Mouse (Mus musculus): Measurements from ENCODE around the gene Pcdh15. TPM values are rescaled to one million over a fixed set of nuclear protein-coding genes. Genes with fewer than 3 reads are reported as not detected.

Pcdh15 gene
- polyA plus RNA-seq, 1 experiment: 0.16 TPM

DNA sequence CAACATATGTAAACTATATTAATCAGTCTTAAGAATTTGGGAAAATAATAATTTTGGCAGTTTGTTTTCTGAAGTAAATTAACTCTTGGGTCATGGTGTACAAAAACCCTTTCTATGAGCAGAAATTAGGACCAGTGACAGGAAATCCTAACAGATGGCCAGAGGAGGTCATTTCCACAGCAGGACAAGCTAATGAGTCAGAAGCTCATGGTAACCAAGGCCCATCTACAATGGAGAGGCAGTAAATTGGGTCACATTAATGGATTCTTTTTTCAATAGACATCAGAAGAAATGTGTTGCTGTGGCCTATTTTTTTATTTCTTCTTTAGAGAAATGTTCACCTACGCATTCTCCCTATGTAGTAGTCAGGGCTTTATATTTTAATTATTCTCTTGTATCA lies 923.9 kb downstream of the Pcdh15 start:
- Histone ChIP-seq H3K4me3 (ENCODE audit: insufficient read depth, low read depth, low read length) (no peak overlapping the region), H3K27me3 (replicated peaks; ENCODE audit: control insufficient read depth, insufficient read depth, low read length) (no peaks in the 10 kb centered on the region), H3K27ac (ENCODE audit: insufficient read depth, low read depth, low read length) (no peak overlapping the region), H3K36me3 (ENCODE audit: control insufficient read depth, insufficient read depth, low read length) (no peaks in the 10 kb centered on the region), H3K4me1 (ENCODE audit: control insufficient read depth, insufficient read depth, low read length) (no peaks in the 10 kb centered on the region)
- 77% methylated on average over 1 of the region's 1 CpGs for WGBS
- no peak for DNase-seq
- no peak for TF ChIP-seq POLR2A (IDR thresholded peaks at IDR 0.05; ENCODE audit: low read depth, low read length)
- no peak for TF ChIP-seq CTCF (conservative IDR thresholded peaks at IDR 0.05; ENCODE audit: insufficient read depth, insufficient read length, low read depth, low read length)

DNA sequence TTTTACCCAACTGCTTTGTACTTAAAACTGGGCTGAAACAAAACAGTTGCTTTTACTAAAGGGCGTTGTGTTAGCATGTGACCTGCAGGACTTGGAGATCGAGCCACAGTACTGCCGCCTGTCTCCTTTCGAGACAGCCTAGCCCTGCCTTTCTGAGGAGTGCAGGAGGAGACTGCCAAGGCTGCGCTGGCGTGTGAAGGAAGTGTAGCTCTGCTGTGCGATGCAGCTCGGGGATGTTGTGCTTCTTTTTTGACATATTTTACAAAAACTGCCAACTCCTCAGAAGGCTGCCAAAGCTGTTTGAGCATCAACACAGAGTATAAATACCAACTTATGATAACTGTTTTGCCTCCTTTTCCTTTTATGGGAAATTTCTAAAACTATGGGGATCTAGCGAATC lies 953.9 kb downstream of the Pcdh15 start:
- Histone ChIP-seq H3K27me3 (replicated peaks; ENCODE audit: control insufficient read depth, insufficient read depth, low read length) (no peaks in the 10 kb centered on the region), H3K36me3 (ENCODE audit: control insufficient read depth, insufficient read depth, low read length) (no peaks in the 10 kb centered on the region), H3K27ac (ENCODE audit: insufficient read depth, low read depth, low read length) (no peak overlapping the region), H3K4me1 (ENCODE audit: control insufficient read depth, insufficient read depth, low read length) (no peaks in the 10 kb centered on the region), H3K4me3 (ENCODE audit: insufficient read depth, low read depth, low read length) (no peak overlapping the region)
- DNase-seq: no peak
- whole genome bisulfite sequencing: 53% methylated on average over 9 of the region's 9 CpGs
- TF ChIP-seq POLR2A (IDR thresholded peaks at IDR 0.05; ENCODE audit: low read depth, low read length) (no peak), CTCF (conservative IDR thresholded peaks at IDR 0.05; ENCODE audit: insufficient read depth, insufficient read length, low read depth, low read length) (no peak)

DNA sequence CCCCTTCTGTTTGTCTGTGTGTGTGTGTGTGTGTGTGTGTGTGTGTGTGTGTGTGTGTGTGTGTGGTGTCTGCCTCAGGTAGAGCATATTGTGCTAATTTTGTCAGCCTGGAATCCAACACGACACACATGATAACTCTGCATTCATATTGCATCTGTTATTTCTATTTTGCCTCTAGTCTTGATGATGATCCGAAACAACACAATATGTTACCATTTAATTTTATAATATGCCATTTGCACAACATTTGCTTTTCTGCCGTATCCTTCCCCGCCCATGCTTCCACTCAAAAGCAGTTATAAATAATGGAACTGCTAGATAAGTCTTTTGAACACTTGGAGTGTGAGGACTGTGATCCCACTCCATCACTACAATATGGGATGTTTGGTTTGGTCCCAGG lies 987.5 kb downstream of the Pcdh15 start:
- no peak for DNase-seq
- WGBS: 92% methylated on average over 4 of the region's 4 CpGs
- Histone ChIP-seq H3K4me1 (ENCODE audit: control insufficient read depth, insufficient read depth, low read length) (no peaks in the 10 kb centered on the region), H3K36me3 (ENCODE audit: control insufficient read depth, insufficient read depth, low read length) (no peaks in the 10 kb centered on the region), H3K27ac (ENCODE audit: insufficient read depth, low read depth, low read length) (no peak overlapping the region), H3K27me3 (replicated peaks; ENCODE audit: control insufficient read depth, insufficient read depth, low read length) (no peaks in the 10 kb centered on the region), H3K4me3 (ENCODE audit: insufficient read depth, low read depth, low read length) (no peak overlapping the region)
- no peak for TF ChIP-seq CTCF (conservative IDR thresholded peaks at IDR 0.05; ENCODE audit: insufficient read depth, insufficient read length, low read depth, low read length)
- TF ChIP-seq POLR2A (IDR thresholded peaks at IDR 0.05; ENCODE audit: low read depth, low read length): no peak

DNA sequence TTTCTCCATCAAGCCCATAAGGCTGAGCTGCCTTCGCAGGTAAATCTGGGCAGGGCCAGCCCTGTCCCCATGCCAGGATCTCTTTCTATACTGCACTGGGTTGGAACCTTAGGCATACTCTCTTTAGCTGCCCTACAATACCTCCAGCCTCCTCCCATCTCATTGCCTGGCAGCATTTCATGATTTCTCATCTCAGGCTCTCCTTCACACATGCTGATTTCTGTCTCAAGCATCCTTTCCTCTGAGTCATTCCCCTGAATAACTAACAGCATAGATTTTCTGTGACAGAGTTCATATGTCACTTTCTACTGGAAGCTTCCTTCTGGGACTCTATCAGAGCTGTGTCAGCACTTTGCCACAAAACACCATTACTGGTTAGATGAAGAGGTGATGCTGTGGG lies 999.2 kb downstream of the Pcdh15 start:
- Histone ChIP-seq H3K4me3 (ENCODE audit: insufficient read depth, low read depth, low read length) (no peak overlapping the region), H3K27me3 (replicated peaks; ENCODE audit: control insufficient read depth, insufficient read depth, low read length) (no peaks in the 10 kb centered on the region), H3K36me3 (ENCODE audit: control insufficient read depth, insufficient read depth, low read length) (no peaks in the 10 kb centered on the region), H3K27ac (ENCODE audit: insufficient read depth, low read depth, low read length) (no peak overlapping the region), H3K4me1 (ENCODE audit: control insufficient read depth, insufficient read depth, low read length) (no peaks in the 10 kb centered on the region)
- TF ChIP-seq POLR2A (IDR thresholded peaks at IDR 0.05; ENCODE audit: low read depth, low read length) (no peak), CTCF (conservative IDR thresholded peaks at IDR 0.05; ENCODE audit: insufficient read depth, insufficient read length, low read depth, low read length) (no peak)
- no peak for DNase-seq
- 92% methylated on average over 1 of the region's 1 CpGs for WGBS

GRCm38 (mm10) chr10:74114107-74114506 lies 1015.0 kb downstream of the Pcdh15 start:
- DNase-seq: no peak
- H3K27ac ChIP-seq (ENCODE audit: insufficient read depth, low read depth, low read length): no peak overlapping the region
- H3K36me3 ChIP-seq (ENCODE audit: control insufficient read depth, insufficient read depth, low read length): no peaks in the 10 kb centered on the region
- no peak overlapping the region for H3K4me3 ChIP-seq (ENCODE audit: insufficient read depth, low read depth, low read length)
- H3K4me1 ChIP-seq (ENCODE audit: control insufficient read depth, insufficient read depth, low read length): no peaks in the 10 kb centered on the region
- TF ChIP-seq CTCF (conservative IDR thresholded peaks at IDR 0.05; ENCODE audit: insufficient read depth, insufficient read length, low read depth, low read length) (no peak), POLR2A (IDR thresholded peaks at IDR 0.05; ENCODE audit: low read depth, low read length) (no peak)
- no peaks in the 10 kb centered on the region for H3K27me3 ChIP-seq (replicated peaks; ENCODE audit: control insufficient read depth, insufficient read depth, low read length)
- 74% methylated on average over 1 of the region's 1 CpGs for WGBS

DNA sequence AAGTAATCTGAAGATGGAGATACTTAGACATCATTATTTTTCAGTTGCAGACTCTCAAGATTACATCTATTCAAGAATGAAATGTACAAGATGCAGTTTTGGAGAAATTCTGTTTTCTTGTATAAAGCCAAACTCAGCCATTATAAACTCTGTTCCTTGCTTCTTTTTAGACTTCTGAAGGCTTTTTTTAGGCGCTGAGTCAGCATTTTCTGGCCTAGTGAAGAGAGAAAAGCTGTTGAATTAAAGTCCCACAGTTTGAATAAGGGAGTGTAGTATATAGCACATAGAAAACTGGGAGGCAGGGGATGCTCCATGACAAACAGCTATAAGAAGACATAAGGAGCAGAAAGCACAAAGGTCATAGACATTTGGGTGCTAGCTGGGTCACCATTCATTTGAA lies 1017.7 kb downstream of the Pcdh15 start:
- no peak for TF ChIP-seq POLR2A (IDR thresholded peaks at IDR 0.05; ENCODE audit: low read depth, low read length)
- no peak for TF ChIP-seq CTCF (conservative IDR thresholded peaks at IDR 0.05; ENCODE audit: insufficient read depth, insufficient read length, low read depth, low read length)
- no peaks in the 10 kb centered on the region for H3K27me3 ChIP-seq (replicated peaks; ENCODE audit: control insufficient read depth, insufficient read depth, low read length)
- H3K27ac ChIP-seq (ENCODE audit: insufficient read depth, low read depth, low read length): no peak overlapping the region
- 52% methylated on average over 1 of the region's 1 CpGs for WGBS
- no peaks in the 10 kb centered on the region for H3K36me3 ChIP-seq (ENCODE audit: control insufficient read depth, insufficient read depth, low read length)
- no peaks in the 10 kb centered on the region for H3K4me1 ChIP-seq (ENCODE audit: control insufficient read depth, insufficient read depth, low read length)
- H3K4me3 ChIP-seq (ENCODE audit: insufficient read depth, low read depth, low read length): no peak overlapping the region
- DNase-seq: no peak

DNA sequence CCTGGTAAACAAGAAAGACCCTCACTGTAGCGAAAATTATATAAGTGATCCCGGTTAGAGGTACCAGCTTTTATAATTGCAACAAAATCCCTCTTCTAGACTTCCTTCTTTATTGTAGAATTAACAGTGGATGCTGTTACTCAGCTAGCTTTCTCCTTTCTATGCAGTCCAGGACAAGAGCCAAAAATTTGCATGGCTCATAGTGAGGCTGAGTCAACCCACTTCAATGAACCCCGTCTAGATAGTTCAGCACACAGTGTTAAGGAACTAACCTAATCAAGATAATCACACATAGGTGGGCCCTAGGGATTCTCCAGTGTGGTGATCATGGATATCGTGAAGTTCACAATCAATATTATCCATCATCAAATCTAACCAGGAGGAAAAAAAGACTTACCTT lies 1024.3 kb downstream of the Pcdh15 start:
- H3K4me3 ChIP-seq (ENCODE audit: insufficient read depth, low read depth, low read length): no peak overlapping the region
- H3K4me1 ChIP-seq (ENCODE audit: control insufficient read depth, insufficient read depth, low read length): no peaks in the 10 kb centered on the region
- no peak for DNase-seq
- H3K36me3 ChIP-seq (ENCODE audit: control insufficient read depth, insufficient read depth, low read length): no peaks in the 10 kb centered on the region
- no peaks in the 10 kb centered on the region for H3K27me3 ChIP-seq (replicated peaks; ENCODE audit: control insufficient read depth, insufficient read depth, low read length)
- no peak overlapping the region for H3K27ac ChIP-seq (ENCODE audit: insufficient read depth, low read depth, low read length)
- 89% methylated on average over 4 of the region's 4 CpGs for WGBS
- no peak for TF ChIP-seq CTCF (conservative IDR thresholded peaks at IDR 0.05; ENCODE audit: insufficient read depth, insufficient read length, low read depth, low read length)
- no peak for TF ChIP-seq POLR2A (IDR thresholded peaks at IDR 0.05; ENCODE audit: low read depth, low read length)

GRCm38 (mm10) chr10:74129192-74129591 lies 1030.0 kb downstream of the Pcdh15 start:
- Histone ChIP-seq H3K36me3 (ENCODE audit: control insufficient read depth, insufficient read depth, low read length) (no peaks in the 10 kb centered on the region), H3K4me3 (ENCODE audit: insufficient read depth, low read depth, low read length) (no peak overlapping the region), H3K27ac (ENCODE audit: insufficient read depth, low read depth, low read length) (no peak overlapping the region), H3K4me1 (ENCODE audit: control insufficient read depth, insufficient read depth, low read length) (no peaks in the 10 kb centered on the region), H3K27me3 (replicated peaks; ENCODE audit: control insufficient read depth, insufficient read depth, low read length) (no peaks in the 10 kb centered on the region)
- no peak for TF ChIP-seq CTCF (conservative IDR thresholded peaks at IDR 0.05; ENCODE audit: insufficient read depth, insufficient read length, low read depth, low read length)
- TF ChIP-seq POLR2A (IDR thresholded peaks at IDR 0.05; ENCODE audit: low read depth, low read length): no peak
- 78% methylated on average over 3 of the region's 3 CpGs for WGBS
- no peak for DNase-seq
